Mouse (Mus musculus) CH12.LX (cell line): ENCODE data around the gene Chmp4b. TPM values are rescaled to one million over a fixed set of nuclear protein-coding genes. Genes with fewer than 3 reads are reported as not detected.

Experiments
- DNase-seq: peaks from one replicate; pipeline ENCODE4 v3.0.0-alpha.2; 2013; ENCODE audit errors: extremely low read depth
- H3K27ac ChIP-seq: 2 replicates; pipeline ENCODE4 v1.5.1; 2012; ENCODE audit warnings: low read depth, mild to moderate bottlenecking, control low read depth, moderate library complexity; ENCODE audit not compliant: insufficient read depth
- H3K27me3 ChIP-seq: replicated peaks from 2 replicates; pipeline ENCODE3; 2012; ENCODE audit warnings: inconsistent platforms
- H3K36me3 ChIP-seq, 2 experiments: replicated peaks in 1 of 2; 2 replicates each; pipeline versions ENCODE3 to v1.6.1; 2012; ENCODE audit warnings: inconsistent platforms in 1 of 2, low read length in 1 of 2, mild to moderate bottlenecking in 1 of 2, mixed read lengths in 1 of 2, moderate library complexity in 1 of 2; ENCODE audit not compliant: control insufficient read depth in 1 of 2, insufficient read depth in 1 of 2
- H3K4me1 ChIP-seq, 2 experiments: 2 replicates each; pipeline ENCODE4 v1.6.1; 2012; ENCODE audit warnings: inconsistent platforms in 1 of 2, moderate library complexity in 1 of 2; ENCODE audit not compliant: insufficient read depth in 2 of 2, control insufficient read depth in 1 of 2
- H3K4me2 ChIP-seq: 2 replicates; pipeline ENCODE4 v1.6.1; 2012; ENCODE audit warnings: low read depth, mild to moderate bottlenecking, control low read depth; ENCODE audit not compliant: poor library complexity, insufficient read depth, severe bottlenecking
- H3K4me3 ChIP-seq, 3 experiments: fragments of 150-350 bp in 1 of 3; sonication (generic) in 1 of 3; replicated peaks in 1 of 3; 2 replicates each; pipeline versions ENCODE3 to v1.5.1; 2011 to 2012; ENCODE audit warnings: low read depth in 2 of 3, low read length in 2 of 3, mild to moderate bottlenecking in 2 of 3, moderate library complexity in 2 of 3, control low read depth in 1 of 3, improper control_type of control experiment in 1 of 3, inconsistent platforms in 1 of 3, mixed read lengths in 1 of 3; ENCODE audit not compliant: poor library complexity in 1 of 3
- H3K79me2 ChIP-seq: replicated peaks from 2 replicates; pipeline ENCODE4 v1.6.1; 2012; ENCODE audit warnings: mild to moderate bottlenecking, moderate library complexity; ENCODE audit not compliant: control insufficient read depth, poor library complexity, insufficient read depth, severe bottlenecking; ENCODE audit errors: extremely low read depth
- H3K9ac ChIP-seq: 2 replicates; pipeline ENCODE4 v1.6.1; 2012; ENCODE audit warnings: low read depth, mild to moderate bottlenecking, control low read depth, moderate library complexity; ENCODE audit not compliant: insufficient read depth
- H3K9me3 ChIP-seq: replicated peaks from 2 replicates; pipeline ENCODE3; 2012; ENCODE audit warnings: low read length, inconsistent platforms, mixed read lengths
- CHD1 ChIP-seq: IDR thresholded peaks from 2 replicates; pipeline ENCODE4 v1.6.1; 2012; ENCODE audit warnings: low read depth, low read length, improper control_type of control experiment, inconsistent platforms
- CTCF ChIP-seq, 2 experiments: IDR thresholded peaks in 1 of 2; conservative IDR thresholded peaks in 1 of 2; 2 replicates each; pipeline ENCODE4 v1.5.1; 2011 to 2012; ENCODE audit warnings: low read depth in 2 of 2, low read length in 2 of 2, improper control_type of control experiment in 1 of 2, inconsistent platforms in 1 of 2, mild to moderate bottlenecking in 1 of 2, moderate library complexity in 1 of 2
- ELF1 ChIP-seq: IDR thresholded peaks from 2 replicates; pipeline ENCODE4 v1.6.1; 2014; ENCODE audit warnings: low read depth, mild to moderate bottlenecking, inconsistent platforms, low read length, improper control_type of control experiment
- ETS1 ChIP-seq: conservative IDR thresholded peaks from 2 replicates; pipeline ENCODE4 v1.6.1; 2012; ENCODE audit warnings: low read depth, mild to moderate bottlenecking, inconsistent platforms, low read length, improper control_type of control experiment, moderate library complexity
- IRF4 ChIP-seq: IDR thresholded peaks from 2 replicates; pipeline ENCODE4 v1.6.1; 2014; ENCODE audit warnings: low read depth, mild to moderate bottlenecking, inconsistent platforms, low read length, improper control_type of control experiment
- JUN ChIP-seq: IDR thresholded peaks from 2 replicates; pipeline ENCODE4 v1.6.1; 2011; ENCODE audit warnings: low read depth, mild to moderate bottlenecking, low read length, improper control_type of control experiment, moderate library complexity; ENCODE audit not compliant: insufficient read depth
- KAT2A ChIP-seq: IDR thresholded peaks from 2 replicates; pipeline ENCODE4 v1.6.1; 2012; ENCODE audit warnings: low read length, improper control_type of control experiment, inconsistent platforms; ENCODE audit not compliant: insufficient replicate concordance
- MAFK ChIP-seq: IDR thresholded peaks from 2 replicates; pipeline ENCODE4 v1.6.1; 2011; ENCODE audit warnings: low read length, improper control_type of control experiment; ENCODE audit not compliant: insufficient replicate concordance
- MAX ChIP-seq: IDR thresholded peaks from 2 replicates; pipeline ENCODE4 v1.6.1; 2011; ENCODE audit warnings: low read length, improper control_type of control experiment
- MAZ ChIP-seq: IDR thresholded peaks from 2 replicates; pipeline ENCODE4 v1.6.1; 2012; ENCODE audit warnings: low read depth, mild to moderate bottlenecking, inconsistent platforms, low read length, improper control_type of control experiment, moderate library complexity
- MEF2A ChIP-seq: IDR thresholded peaks from 2 replicates; pipeline ENCODE4 v1.6.1; 2014; ENCODE audit warnings: low read depth, mild to moderate bottlenecking, inconsistent platforms, low read length, improper control_type of control experiment, borderline replicate concordance
- MYC ChIP-seq: IDR thresholded peaks from 2 replicates; pipeline ENCODE4 v1.6.1; 2011; ENCODE audit warnings: low read depth, mild to moderate bottlenecking, improper control_type of control experiment, low read length
- NELFE ChIP-seq: IDR thresholded peaks from 2 replicates; pipeline ENCODE4 v1.6.1; 2011; ENCODE audit warnings: low read depth, low read length, improper control_type of control experiment
- NRF1 ChIP-seq: IDR thresholded peaks from 2 replicates; pipeline ENCODE4 v1.6.1; 2014; ENCODE audit warnings: low read depth, mild to moderate bottlenecking, inconsistent platforms, low read length, improper control_type of control experiment, moderate library complexity
- PAX5 ChIP-seq: IDR thresholded peaks from 2 replicates; pipeline ENCODE4 v1.6.1; 2012; ENCODE audit warnings: low read length, inconsistent platforms, mixed read lengths
- POLR2A ChIP-seq: IDR thresholded peaks from 2 replicates; pipeline ENCODE4 v1.6.1; 2011; ENCODE audit warnings: low read depth, mild to moderate bottlenecking, improper control_type of control experiment, low read length
- POLR2AphosphoS2 ChIP-seq: IDR thresholded peaks from 2 replicates; pipeline ENCODE4 v1.6.1; 2011; ENCODE audit warnings: low read depth, low read length, improper control_type of control experiment
- RAD21 ChIP-seq: IDR thresholded peaks from 2 replicates; pipeline ENCODE4 v1.6.1; 2011; ENCODE audit warnings: low read depth, mild to moderate bottlenecking, low read length, improper control_type of control experiment, moderate library complexity
- RCOR1 ChIP-seq: conservative IDR thresholded peaks from 2 replicates; pipeline ENCODE4 v1.6.1; 2012; ENCODE audit warnings: low read depth, mild to moderate bottlenecking, inconsistent platforms, low read length, improper control_type of control experiment
- SMC3 ChIP-seq: IDR thresholded peaks from 2 replicates; pipeline ENCODE4 v1.6.1; 2011; ENCODE audit warnings: low read depth, low read length, improper control_type of control experiment
- TCF12 ChIP-seq: IDR thresholded peaks from 2 replicates; pipeline ENCODE4 v1.6.1; 2014; ENCODE audit warnings: low read depth, mild to moderate bottlenecking, inconsistent platforms, low read length, improper control_type of control experiment
- UBTF ChIP-seq: IDR thresholded peaks from 2 replicates; pipeline ENCODE4 v1.6.1; 2012; ENCODE audit warnings: low read depth, mild to moderate bottlenecking, inconsistent platforms, low read length, improper control_type of control experiment, moderate library complexity
- USF1 ChIP-seq: IDR thresholded peaks from 2 replicates; pipeline ENCODE4 v1.6.1; 2014; ENCODE audit warnings: low read depth, mild to moderate bottlenecking, inconsistent platforms, low read length, improper control_type of control experiment
- USF2 ChIP-seq: conservative IDR thresholded peaks from 2 replicates; pipeline ENCODE4 v1.6.1; 2011; ENCODE audit warnings: low read depth, low read length, improper control_type of control experiment
- ZKSCAN1 ChIP-seq: IDR thresholded peaks from 2 replicates; pipeline ENCODE4 v1.6.1; 2012; ENCODE audit warnings: low read depth, inconsistent platforms, low read length, improper control_type of control experiment, borderline replicate concordance
- ZNF384 ChIP-seq: IDR thresholded peaks from 2 replicates; pipeline ENCODE4 v1.6.1; 2012; ENCODE audit warnings: low read depth, low read length, improper control_type of control experiment, inconsistent platforms
- dilution Hi-C: fragments of 300-500 bp; cut with MboI; formaldehyde crosslinking; loops from 2 replicates; pipeline ENCODE4 v1.14.3; 2020; ENCODE audit warnings: low sequenced_read_pairs; ENCODE audit not compliant: extremely low pct_unique_long_range_greater_than_20kb, extremely low pct_ligation_motif_present
- in situ Hi-C: fragments of 300-500 bp; cut with MboI; formaldehyde crosslinking; loops from 3 replicates; pipeline ENCODE4 v1.14.3; 2019; ENCODE audit warnings: low sequenced_read_pairs, low pct_ligation_motif_present, low pct_unique_long_range_greater_than_20kb, mixed read lengths
- polyA plus RNA-seq: library from polyadenylated mRNA; unstranded; fragments of >175 nt; gene quantifications from 2 replicates; pipeline ENCODE4 v1.2.1, GENCODE M21; 2012; ENCODE audit warnings: low read depth; ENCODE audit not compliant: insufficient read length
- total RNA-seq, 2 experiments: library from RNA; depleted of rRNA; stranded (reverse); fragments of 300-350 nt in 1 of 2; fragments of >200 nt in 1 of 2; gene quantifications; 2 replicates each; pipeline ENCODE4 v1.2.3; 2012 to 2014

Chmp4b gene
- total and polyA plus RNA-seq, 3 experiments, result 105 to 152 (median 113) TPM

- H3K79me2 ChIP-seq, result no peaks in the 10 kb centered on the region
- no peak overlapping the region for H3K4me2 ChIP-seq
- H3K36me3 ChIP-seq, result no peaks in the 10 kb centered on the region
- H3K4me1 ChIP-seq, result peaks cover 14 to 17% of the 10 kb centered on the region in 2 experiments
- no peak for DNase-seq
- peaks cover 22% of the 10 kb centered on the region for H3K27me3 ChIP-seq
- TF ChIP-seq USF1, result no peak
- no peak for TF ChIP-seq MAFK
- no peak for TF ChIP-seq KAT2A
- TF ChIP-seq IRF4, result no peak
- TF ChIP-seq NELFE, result no peak
- TF ChIP-seq JUN, result no peak
- TF ChIP-seq SMC3, result no peak
- TF ChIP-seq ETS1, result no peak
- TF ChIP-seq ZKSCAN1, result no peak
- TF ChIP-seq PAX5, result no peak
- TF ChIP-seq POLR2AphosphoS2, result no peak
- H3K4me3 ChIP-seq, result no peak overlapping the region
- H3K9me3 ChIP-seq, result no peaks in the 10 kb centered on the region
- H3K27ac ChIP-seq, result no peak overlapping the region
- no peak overlapping the region for H3K9ac ChIP-seq
- dilution Hi-C loops (no loop called here), in situ Hi-C loops (loop anchor here (5.0 kb wide), 1 partner anchor 195 kb away; no protein-coding TSS in a partner anchor)
Measured at GRCm38 (mm10) chr2:154606965-154607364, 44.5 kb upstream of the Chmp4b start.

- TF ChIP-seq RCOR1 (no peak), MAFK (no peak), MAZ (no peak), MYC (no peak), ZNF384 (no peak), IRF4 (no peak), MAX (no peak), RAD21 (no peak), NRF1 (no peak), POLR2AphosphoS2 (no peak), CTCF (conservative IDR thresholded peaks at IDR 0.05 in 1 of 2, IDR thresholded peaks at IDR 0.05 in 1 of 2; ENCODE audit: low read depth in 2 of 2, low read length in 2 of 2) (no peak), USF2 (no peak), CHD1 (no peak), TCF12 (no peak), UBTF (no peak), MEF2A (no peak), ELF1 (no peak), POLR2A (no peak), USF1 (no peak)
- in situ Hi-C loops (loop anchor here (5.0 kb wide), 1 partner anchor 197 kb away; no protein-coding TSS in a partner anchor), dilution Hi-C loops (no loop called here)
- no peak overlapping the region for H3K4me2 ChIP-seq
- H3K9ac ChIP-seq, result no peak overlapping the region
- no peak overlapping the region for H3K27ac ChIP-seq
- H3K79me2 ChIP-seq, result no peaks in the 10 kb centered on the region
- peaks cover 22% of the 10 kb centered on the region for H3K27me3 ChIP-seq
- no peak overlapping the region for H3K4me3 ChIP-seq
- peaks cover 7 to 14% of the 10 kb centered on the region in 2 experiments for H3K4me1 ChIP-seq
- H3K9me3 ChIP-seq, result no peaks in the 10 kb centered on the region
- no peaks in the 10 kb centered on the region for H3K36me3 ChIP-seq
- no peak for DNase-seq
Measured at GRCm38 (mm10) chr2:154609050-154609767, 42.3 kb upstream of the Chmp4b start.
